Mouse (Mus musculus): ENCODE data around the gene Mtrf1. TPM values are rescaled to one million over a fixed set of nuclear protein-coding genes. Genes with fewer than 3 reads are reported as not detected.
"Not testable (repeated sequence)": the region's sequence is repeated elsewhere in the genome, so short reads cannot be mapped to it uniquely, and the experiment has no call there.

Mtrf1 gene
- polyA plus RNA-seq, 1 experiment from 2014 or later = 11.3 TPM

DNA sequence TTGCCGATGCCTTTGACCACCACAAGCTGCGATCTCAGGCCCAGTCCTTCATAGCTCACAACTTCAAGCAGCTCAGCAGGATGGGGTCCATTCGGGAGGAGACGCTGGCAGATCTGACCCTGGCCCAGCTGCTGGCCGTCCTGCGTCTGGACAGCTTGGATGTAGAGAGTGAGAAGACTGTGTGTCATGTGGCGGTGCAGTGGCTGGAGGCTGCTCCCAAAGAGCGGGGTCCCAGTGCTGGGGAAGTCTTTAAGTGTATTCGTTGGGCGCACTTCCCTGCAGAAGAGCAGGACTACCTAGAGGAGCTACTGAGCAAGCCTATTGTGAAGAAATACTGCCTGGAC lies 55.0 kb downstream of the Mtrf1 start:
- H3K27me3 ChIP-seq; H3K9me3 ChIP-seq; H3K4me2 ChIP-seq (replicated peaks); H3K36me3 ChIP-seq; H3K4me1 ChIP-seq; H3K4me3 ChIP-seq; H3K9ac ChIP-seq (replicated peaks); H3K27ac ChIP-seq (replicated peaks): not testable (repeated sequence)
- WGBS = 100% methylated on average over 8 of the region's 10 CpGs
- ATAC-seq (replicated peaks) = peak; percentile 39

DNA sequence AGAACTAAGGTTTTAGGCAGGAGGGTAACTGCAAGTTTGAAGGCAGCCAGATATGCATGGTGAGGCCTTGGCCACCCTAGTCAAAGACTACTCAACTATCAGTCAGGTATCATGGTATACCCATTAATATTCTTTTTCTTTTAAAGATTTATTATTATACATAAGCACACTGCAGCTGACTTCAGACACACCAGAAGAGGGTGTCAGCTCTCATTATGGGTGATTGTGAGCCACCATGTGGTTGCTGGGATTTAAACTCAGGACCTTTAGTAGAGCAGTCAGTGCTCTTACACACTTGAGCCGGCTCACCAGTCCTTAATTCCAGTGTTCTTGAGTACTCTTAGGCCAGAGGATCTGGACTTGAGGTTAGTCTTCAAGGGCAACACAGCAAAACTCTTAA lies 62.8 kb downstream of the Mtrf1 start:
- no peak overlapping the region for H3K4me2 ChIP-seq (replicated peaks)
- H3K4me1 ChIP-seq = no peaks in the 10 kb centered on the region
- H3K4me3 ChIP-seq = no peak overlapping the region
- no peaks in the 10 kb centered on the region for H3K9me3 ChIP-seq
- no peaks in the 10 kb centered on the region for H3K27me3 ChIP-seq
- H3K27ac ChIP-seq (replicated peaks) = no peak overlapping the region
- no peak for ATAC-seq (replicated peaks)
- H3K36me3 ChIP-seq = peaks cover 43% of the 10 kb centered on the region
- H3K9ac ChIP-seq (replicated peaks) = no peak overlapping the region
- WGBS = 79% methylated on average over 1 of the region's 1 CpGs

GRCm38 (mm10) chr14:79460988-79461387 lies 63.4 kb downstream of the Mtrf1 start:
- H3K27me3 ChIP-seq = no peaks in the 10 kb centered on the region
- no peak overlapping the region for H3K9ac ChIP-seq (replicated peaks)
- no peak overlapping the region for H3K4me3 ChIP-seq
- 90% methylated on average over 4 of the region's 4 CpGs for WGBS
- no peak overlapping the region for H3K27ac ChIP-seq (replicated peaks)
- H3K36me3 ChIP-seq = peaks cover 49% of the 10 kb centered on the region
- no peak overlapping the region for H3K4me2 ChIP-seq (replicated peaks)
- ATAC-seq (replicated peaks) = no peak
- H3K4me1 ChIP-seq = no peaks in the 10 kb centered on the region
- no peaks in the 10 kb centered on the region for H3K9me3 ChIP-seq

GRCm38 (mm10) chr14:79465623-79466022 lies 68.1 kb downstream of the Mtrf1 start:
- Histone ChIP-seq H3K9me3 (no peaks in the 10 kb centered on the region), H3K36me3 (peaks cover 77% of the 10 kb centered on the region), H3K27me3 (no peaks in the 10 kb centered on the region), H3K4me2 (replicated peaks) (no peak overlapping the region), H3K4me1 (no peaks in the 10 kb centered on the region), H3K27ac (replicated peaks) (no peak overlapping the region), H3K4me3 (no peak overlapping the region), H3K9ac (replicated peaks) (no peak overlapping the region)
- 84% methylated on average over 1 of the region's 1 CpGs for WGBS
- no peak for ATAC-seq (replicated peaks)

DNA sequence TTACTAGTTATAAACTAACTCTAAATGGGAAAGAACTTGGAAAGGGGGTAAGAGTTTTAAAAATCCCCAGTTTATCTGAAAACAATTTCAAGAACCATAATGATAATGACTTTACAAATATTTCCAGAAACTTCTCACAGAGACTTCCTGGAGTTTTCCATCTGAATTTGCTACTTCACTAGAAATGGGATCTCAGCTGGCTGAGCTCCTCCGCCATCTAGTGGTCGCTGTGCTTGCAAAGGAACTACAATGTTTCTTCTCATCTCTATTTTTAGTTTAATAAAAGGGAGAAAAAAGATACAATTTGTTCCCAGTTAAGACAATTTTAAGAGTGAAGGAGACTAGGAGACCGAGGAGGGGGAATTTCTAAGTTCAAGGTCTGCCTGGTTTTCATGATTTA lies 70.0 kb downstream of the Mtrf1 start:
- 23% methylated on average over 3 of the region's 3 CpGs for WGBS
- Histone ChIP-seq H3K36me3 (peaks cover 80% of the 10 kb centered on the region), H3K9me3 (no peaks in the 10 kb centered on the region), H3K27me3 (no peaks in the 10 kb centered on the region), H3K4me1 (no peaks in the 10 kb centered on the region), H3K27ac (replicated peaks) (no peak overlapping the region), H3K9ac (replicated peaks) (no peak overlapping the region), H3K4me2 (replicated peaks) (no peak overlapping the region), H3K4me3 (no peak overlapping the region)
- ATAC-seq (replicated peaks) = no peak

Other genes with a start within 250 kb of the Mtrf1 start
- gene Zfp957, start 150.4 kb upstream of the Mtrf1 start, polyA plus RNA-seq (2015; fragmentation: Nextera tagmentation; extraction: Ambion mirVana) = not detected in 2 replicates
- gene Rgcc, start 96.1 kb upstream of the Mtrf1 start, polyA plus RNA-seq (2015; fragmentation: Nextera tagmentation; extraction: Ambion mirVana) = 67.3 and 68.3 TPM in 2 replicates
- gene Naa16, start 7.0 kb upstream of the Mtrf1 start, polyA plus RNA-seq (2015; fragmentation: Nextera tagmentation; extraction: Ambion mirVana) = 30.2 and 31.5 TPM in 2 replicates
- gene Kbtbd7, start 28.7 kb downstream of the Mtrf1 start, polyA plus RNA-seq (2015; fragmentation: Nextera tagmentation; extraction: Ambion mirVana) = 23.6 and 23.7 TPM in 2 replicates
- gene Kbtbd6, start 54.1 kb downstream of the Mtrf1 start, polyA plus RNA-seq (2015; fragmentation: Nextera tagmentation; extraction: Ambion mirVana) = 3.0 and 4.0 TPM in 2 replicates
- gene Elf1, start 83.4 kb downstream of the Mtrf1 start, polyA plus RNA-seq (2015; fragmentation: Nextera tagmentation; extraction: Ambion mirVana) = 3.3 and 3.7 TPM in 2 replicates
- 43.4 and 46.8 TPM in 2 replicates for gene Wbp4, start 83.7 kb downstream of the Mtrf1 start, polyA plus RNA-seq (2015; fragmentation: Nextera tagmentation; extraction: Ambion mirVana)
- 116 and 122 TPM in 2 replicates for gene Sugt1, start 189.9 kb downstream of the Mtrf1 start, polyA plus RNA-seq (2015; fragmentation: Nextera tagmentation; extraction: Ambion mirVana)

Measured in forebrain, embryonic 15.5 days (tissue).